Mouse (Mus musculus): ENCODE results near the gene Spsb2. TPM values are rescaled to one million over a fixed set of nuclear protein-coding genes. Genes with fewer than 3 reads are reported as not detected.

Spsb2 gene
- polyA plus RNA-seq, 1 experiment from 2014 or later: 9.1 TPM

DNA sequence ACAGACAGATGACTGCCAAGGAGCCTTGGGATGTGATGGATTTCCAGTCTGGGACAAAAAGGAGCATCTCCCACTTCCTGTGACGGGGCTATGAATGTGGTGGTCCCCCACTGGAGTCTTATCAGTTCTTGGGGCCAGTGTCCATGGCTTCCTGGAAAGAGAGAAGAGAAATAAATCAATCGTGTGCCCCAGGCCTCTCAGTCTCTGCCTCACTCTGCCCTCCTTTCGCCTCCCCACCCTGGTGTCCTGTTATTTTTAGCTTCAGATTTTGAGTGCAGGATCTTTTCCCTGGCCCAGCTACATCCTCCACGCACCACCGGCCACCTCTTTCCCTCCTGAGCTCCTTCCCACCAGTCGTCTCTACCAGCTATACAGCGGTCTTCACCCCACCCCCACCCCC lies 38.4 kb upstream of the Spsb2 start:
- Histone ChIP-seq H3K9me3 (ENCODE audit: control insufficient read depth, low read length) (no peaks in the 10 kb centered on the region), H3K4me2 (ENCODE audit: low read depth, low read length) (peak overlapping the region; percentile 91), H3K27ac (replicated peaks; ENCODE audit: low read depth, low read length) (no peak overlapping the region), H3K36me3 (ENCODE audit: control insufficient read depth, insufficient read depth, low read length) (no peaks in the 10 kb centered on the region), H3K27me3 (replicated peaks; ENCODE audit: control insufficient read depth, insufficient read depth, low read length) (no peaks in the 10 kb centered on the region), H3K4me1 (ENCODE audit: control insufficient read depth, insufficient read depth, low read length) (peaks cover 14% of the 10 kb centered on the region), H3K4me3 (ENCODE audit: low read depth, low read length) (peak overlapping the region; percentile 60), H3K9ac (ENCODE audit: low read depth, low read length) (peak overlapping the region; percentile 69)
- DNase-seq (ENCODE audit: low spot score) (no peak), ATAC-seq (ENCODE audit: low read depth) (no peak)
- 60% methylated on average over 7 of the region's 7 CpGs for WGBS

DNA sequence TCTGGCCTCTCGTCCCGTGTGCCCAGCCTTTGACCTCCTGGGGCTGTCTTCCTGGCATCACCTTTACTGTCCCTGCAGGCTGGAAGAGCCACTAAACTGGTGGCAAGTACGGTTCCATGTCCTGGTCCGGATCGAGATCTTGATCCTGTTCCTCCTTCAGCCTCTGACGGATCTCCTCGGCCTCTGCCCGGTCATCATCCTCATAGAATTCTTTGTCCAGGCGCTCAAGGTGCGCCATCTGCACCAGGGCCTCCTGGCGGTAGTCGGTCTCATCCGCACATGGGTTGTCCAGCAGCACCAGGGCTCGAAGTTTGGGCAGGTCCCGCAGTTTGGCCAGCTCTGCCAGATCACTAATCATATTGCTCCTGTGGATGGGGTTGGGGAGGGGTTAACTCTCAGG lies 38.0 kb upstream of the Spsb2 start:
- Histone ChIP-seq H3K4me1 (ENCODE audit: control insufficient read depth, insufficient read depth, low read length) (peaks cover 14% of the 10 kb centered on the region), H3K9ac (ENCODE audit: low read depth, low read length) (no peak overlapping the region), H3K27me3 (replicated peaks; ENCODE audit: control insufficient read depth, insufficient read depth, low read length) (no peaks in the 10 kb centered on the region), H3K9me3 (ENCODE audit: control insufficient read depth, low read length) (no peaks in the 10 kb centered on the region), H3K27ac (replicated peaks; ENCODE audit: low read depth, low read length) (no peak overlapping the region), H3K4me2 (ENCODE audit: low read depth, low read length) (no peak overlapping the region), H3K36me3 (ENCODE audit: control insufficient read depth, insufficient read depth, low read length) (no peaks in the 10 kb centered on the region), H3K4me3 (ENCODE audit: low read depth, low read length) (no peak overlapping the region)
- ATAC-seq (ENCODE audit: low read depth) (no peak), DNase-seq (ENCODE audit: low spot score) (no peak)
- 84% methylated on average over 15 of the region's 15 CpGs for WGBS

DNA sequence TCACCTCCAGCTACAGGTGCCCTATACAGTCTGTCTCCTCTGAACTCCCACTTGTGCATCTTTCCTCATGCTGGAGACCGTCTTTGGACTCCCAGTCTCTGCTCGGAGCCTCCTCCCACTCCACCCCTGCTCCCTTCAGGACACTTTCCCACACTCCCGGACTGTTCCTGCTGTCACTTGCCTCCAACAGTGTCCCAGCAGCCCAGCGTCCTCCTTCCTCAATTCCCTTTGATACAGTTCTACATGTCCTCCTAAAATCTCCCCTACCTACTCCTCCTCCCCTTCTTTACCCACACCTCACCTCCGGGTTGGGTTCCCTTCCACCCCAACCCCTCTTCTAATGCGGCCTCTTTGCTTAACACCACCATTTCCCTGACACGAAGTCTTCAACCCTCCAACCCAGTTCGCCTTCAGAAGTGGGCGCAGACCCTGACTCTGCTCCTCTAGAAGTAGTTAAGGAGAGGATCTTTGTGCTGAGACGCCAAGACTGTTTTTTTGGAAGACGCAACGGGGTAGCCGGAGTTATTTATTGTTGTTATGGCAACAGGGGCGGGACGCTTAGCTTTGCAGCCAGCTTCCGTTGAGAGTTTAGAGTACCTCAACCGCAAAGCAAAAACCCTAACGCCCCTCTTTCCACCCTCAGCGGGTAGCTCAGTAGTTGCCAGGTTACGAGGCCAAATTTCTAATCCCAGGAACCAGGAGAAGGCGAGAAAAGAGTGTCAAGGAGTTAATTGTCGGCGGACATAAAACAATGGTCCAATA lies 29.1 kb upstream of the Spsb2 start, which contains the start of gene Lrrc23:
Lrrc23 (minus strand) TSS at position 506 of the 762 bp plus-strand sequence.
- peak; percentile 73 for ATAC-seq (ENCODE audit: low read depth)
- Histone ChIP-seq H3K27ac (replicated peaks; ENCODE audit: low read depth, low read length) (no peak within 1 kb of the TSS), H3K36me3 (ENCODE audit: control insufficient read depth, insufficient read depth, low read length) (no peaks in the 10 kb centered on the region), H3K4me2 (ENCODE audit: low read depth, low read length) (peak within 1 kb of the TSS; percentile 80), H3K4me3 (ENCODE audit: low read depth, low read length) (peak within 1 kb of the TSS; percentile 30), H3K27me3 (replicated peaks; ENCODE audit: control insufficient read depth, insufficient read depth, low read length) (no peaks in the 10 kb centered on the region), H3K9me3 (ENCODE audit: control insufficient read depth, low read length) (no peaks in the 10 kb centered on the region), H3K9ac (ENCODE audit: low read depth, low read length) (peak within 1 kb of the TSS; percentile 52), H3K4me1 (ENCODE audit: control insufficient read depth, insufficient read depth, low read length) (peaks cover 17% of the 10 kb centered on the region)
- peak; percentile 88 for DNase-seq (ENCODE audit: low spot score)
- WGBS: 2% methylated on average over 23 of the region's 23 CpGs

DNA sequence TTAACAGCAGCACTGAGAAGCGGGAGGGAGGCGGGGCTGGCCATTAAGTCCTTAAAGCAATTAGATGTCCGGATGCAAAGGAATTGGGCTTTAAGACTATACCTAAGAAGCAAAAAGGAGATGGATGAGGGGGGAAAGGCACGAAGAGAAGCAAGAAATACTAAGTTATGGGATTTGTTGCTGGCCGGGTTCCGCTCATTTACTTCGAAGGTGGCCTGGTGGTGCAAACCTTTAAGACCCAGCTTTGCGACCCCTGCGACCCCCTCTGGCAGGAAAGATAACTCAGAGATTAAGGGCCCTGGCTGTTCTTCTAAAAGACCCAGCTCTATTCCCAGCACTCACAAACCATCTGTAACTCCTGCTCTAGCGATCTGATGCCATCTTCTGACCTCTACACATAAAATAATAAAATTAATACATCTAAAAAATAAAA lies 28.5 kb upstream of the Spsb2 start:
- H3K4me2 ChIP-seq (ENCODE audit: low read depth, low read length): peak overlapping the region; percentile 80
- WGBS: 4% methylated on average over 10 of the region's 10 CpGs
- H3K27ac ChIP-seq (replicated peaks; ENCODE audit: low read depth, low read length): no peak overlapping the region
- ATAC-seq (ENCODE audit: low read depth) (no peak), DNase-seq (ENCODE audit: low spot score) (no peak)
- no peaks in the 10 kb centered on the region for H3K27me3 ChIP-seq (replicated peaks; ENCODE audit: control insufficient read depth, insufficient read depth, low read length)
- H3K9ac ChIP-seq (ENCODE audit: low read depth, low read length): peak overlapping the region; percentile 52
- H3K36me3 ChIP-seq (ENCODE audit: control insufficient read depth, insufficient read depth, low read length): no peaks in the 10 kb centered on the region
- no peaks in the 10 kb centered on the region for H3K9me3 ChIP-seq (ENCODE audit: control insufficient read depth, low read length)
- H3K4me3 ChIP-seq (ENCODE audit: low read depth, low read length): peak overlapping the region; percentile 30
- H3K4me1 ChIP-seq (ENCODE audit: control insufficient read depth, insufficient read depth, low read length): peaks cover 17% of the 10 kb centered on the region

DNA sequence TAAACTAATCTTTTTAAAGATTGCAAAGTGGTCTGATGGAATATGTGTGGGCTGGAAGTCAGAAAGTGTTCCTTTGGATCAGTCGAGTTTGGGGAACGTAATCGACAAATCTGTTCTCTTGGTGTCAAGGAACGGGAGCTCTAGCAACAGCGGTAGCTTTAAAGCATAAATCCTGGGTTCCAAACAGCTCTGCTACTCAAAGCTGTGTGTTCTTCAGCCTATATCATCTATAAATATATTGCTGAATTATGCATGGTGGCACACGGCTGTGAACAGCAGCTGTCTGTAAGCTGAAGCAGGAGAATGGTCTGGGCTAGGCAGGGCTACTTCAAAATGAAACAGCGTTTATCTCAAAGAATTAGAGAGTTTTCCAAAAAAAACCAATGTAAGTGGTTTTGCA lies 27.5 kb upstream of the Spsb2 start:
- Histone ChIP-seq H3K36me3 (ENCODE audit: control insufficient read depth, insufficient read depth, low read length) (no peaks in the 10 kb centered on the region), H3K27me3 (replicated peaks; ENCODE audit: control insufficient read depth, insufficient read depth, low read length) (no peaks in the 10 kb centered on the region), H3K4me1 (ENCODE audit: control insufficient read depth, insufficient read depth, low read length) (peaks cover 17% of the 10 kb centered on the region), H3K27ac (replicated peaks; ENCODE audit: low read depth, low read length) (no peak overlapping the region), H3K4me2 (ENCODE audit: low read depth, low read length) (no peak overlapping the region), H3K4me3 (ENCODE audit: low read depth, low read length) (no peak overlapping the region), H3K9me3 (ENCODE audit: control insufficient read depth, low read length) (no peaks in the 10 kb centered on the region), H3K9ac (ENCODE audit: low read depth, low read length) (no peak overlapping the region)
- DNase-seq (ENCODE audit: low spot score) (no peak), ATAC-seq (ENCODE audit: low read depth) (no peak)
- WGBS: 87% methylated on average over 7 of the region's 7 CpGs

DNA sequence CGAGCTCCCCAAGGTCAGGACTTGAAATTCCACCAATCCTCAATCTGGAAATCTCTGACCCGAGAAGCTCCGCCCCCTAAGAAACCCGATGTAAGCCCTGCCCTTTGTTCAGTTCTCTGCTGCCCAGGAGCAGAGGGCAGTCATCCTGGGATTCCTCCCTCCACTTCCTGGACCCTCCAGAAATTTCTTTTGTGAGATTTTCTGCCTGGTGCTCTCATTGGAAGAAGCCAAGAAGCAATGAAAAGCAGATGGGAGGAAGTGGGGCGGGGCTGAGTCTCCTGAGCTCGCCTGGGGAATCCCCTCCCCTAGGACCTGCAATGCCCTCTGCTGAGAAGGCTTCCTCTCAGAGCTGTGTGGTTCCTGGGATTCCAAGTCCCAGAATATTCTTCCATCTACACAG lies 26.0 kb upstream of the Spsb2 start:
- H3K27ac ChIP-seq (replicated peaks; ENCODE audit: low read depth, low read length): peak overlapping the region; percentile 65
- 15% methylated on average over 6 of the region's 6 CpGs for WGBS
- no peak overlapping the region for H3K9ac ChIP-seq (ENCODE audit: low read depth, low read length)
- peaks cover 17% of the 10 kb centered on the region for H3K4me1 ChIP-seq (ENCODE audit: control insufficient read depth, insufficient read depth, low read length)
- H3K36me3 ChIP-seq (ENCODE audit: control insufficient read depth, insufficient read depth, low read length): no peaks in the 10 kb centered on the region
- no peaks in the 10 kb centered on the region for H3K27me3 ChIP-seq (replicated peaks; ENCODE audit: control insufficient read depth, insufficient read depth, low read length)
- no peak; the same call in 1 of the 2 replicates for ATAC-seq (ENCODE audit: low read depth)
- H3K4me3 ChIP-seq (ENCODE audit: low read depth, low read length): peak overlapping the region; percentile 21; the same call in 1 of the 2 replicates
- peak; percentile 81 for DNase-seq (ENCODE audit: low spot score)
- H3K9me3 ChIP-seq (ENCODE audit: control insufficient read depth, low read length): no peaks in the 10 kb centered on the region
- H3K4me2 ChIP-seq (ENCODE audit: low read depth, low read length): peak overlapping the region; percentile 37

DNA sequence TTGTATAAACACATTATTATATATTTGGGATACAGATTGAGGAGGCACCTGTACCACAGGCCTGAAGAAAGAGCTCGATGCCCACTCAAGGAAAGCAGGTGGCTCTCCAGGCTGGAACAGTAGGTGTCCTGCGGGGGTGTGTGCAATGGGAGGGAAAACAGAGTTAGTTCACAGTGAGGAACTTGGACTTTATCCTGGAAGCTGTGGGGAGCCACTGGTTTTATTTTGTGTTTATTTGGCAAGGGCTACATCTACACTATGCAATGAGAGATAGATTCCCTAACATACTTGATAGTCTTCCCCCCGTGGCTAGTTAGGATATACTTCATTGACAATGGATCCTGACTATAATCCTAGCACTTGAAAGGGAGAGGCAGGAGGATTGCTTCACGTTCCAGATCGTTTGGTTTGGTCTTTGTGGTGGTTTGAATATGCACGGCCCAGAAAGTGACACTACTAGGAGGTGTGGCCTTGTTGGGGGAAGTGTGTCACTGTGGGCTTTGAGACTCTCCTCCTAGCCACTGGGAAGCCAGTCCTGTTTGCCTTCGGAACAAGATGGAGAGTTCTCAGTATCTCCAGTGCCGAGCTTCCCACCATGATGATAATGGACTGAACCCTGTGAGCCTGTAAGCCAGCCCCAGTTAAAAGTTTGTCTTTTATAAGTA lies 21.6 kb upstream of the Spsb2 start:
- H3K27ac ChIP-seq (replicated peaks; ENCODE audit: low read depth, low read length): no peak overlapping the region
- WGBS: 54% methylated on average over 8 of the region's 8 CpGs
- H3K4me3 ChIP-seq (ENCODE audit: low read depth, low read length): no peak overlapping the region
- H3K4me1 ChIP-seq (ENCODE audit: control insufficient read depth, insufficient read depth, low read length): peaks cover 5% of the 10 kb centered on the region; the same call in 1 of the 2 replicates
- no peak for DNase-seq (ENCODE audit: low spot score)
- H3K4me2 ChIP-seq (ENCODE audit: low read depth, low read length): no peak overlapping the region
- H3K9me3 ChIP-seq (ENCODE audit: control insufficient read depth, low read length): no peaks in the 10 kb centered on the region
- no peaks in the 10 kb centered on the region for H3K36me3 ChIP-seq (ENCODE audit: control insufficient read depth, insufficient read depth, low read length)
- H3K9ac ChIP-seq (ENCODE audit: low read depth, low read length): no peak overlapping the region
- no peak for ATAC-seq (ENCODE audit: low read depth)
- H3K27me3 ChIP-seq (replicated peaks; ENCODE audit: control insufficient read depth, insufficient read depth, low read length): no peaks in the 10 kb centered on the region

DNA sequence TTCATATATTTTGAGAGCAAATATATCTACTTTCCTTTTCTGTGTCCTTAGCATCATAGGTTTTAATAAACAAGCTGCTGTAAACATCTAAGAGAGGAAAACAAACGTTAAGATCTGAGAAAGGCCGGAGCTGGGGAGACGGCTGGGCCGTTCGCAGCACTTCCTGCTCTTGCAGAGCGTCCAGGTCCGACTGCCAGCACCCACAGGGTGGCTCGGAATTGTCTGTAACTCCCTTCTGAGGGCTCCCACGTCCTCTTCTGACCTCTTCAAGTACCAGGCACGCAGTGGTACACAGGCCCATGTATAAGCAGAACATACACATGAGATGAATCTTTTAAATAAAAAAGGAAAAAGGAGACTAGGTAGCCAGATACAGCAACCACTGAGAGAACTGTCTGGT lies 20.7 kb upstream of the Spsb2 start:
- WGBS: 74% methylated on average over 10 of the region's 10 CpGs
- Histone ChIP-seq H3K9me3 (ENCODE audit: control insufficient read depth, low read length) (no peaks in the 10 kb centered on the region), H3K36me3 (ENCODE audit: control insufficient read depth, insufficient read depth, low read length) (no peaks in the 10 kb centered on the region), H3K9ac (ENCODE audit: low read depth, low read length) (no peak overlapping the region), H3K27ac (replicated peaks; ENCODE audit: low read depth, low read length) (no peak overlapping the region), H3K4me1 (ENCODE audit: control insufficient read depth, insufficient read depth, low read length) (no peaks in the 10 kb centered on the region), H3K4me3 (ENCODE audit: low read depth, low read length) (no peak overlapping the region), H3K27me3 (replicated peaks; ENCODE audit: control insufficient read depth, insufficient read depth, low read length) (no peaks in the 10 kb centered on the region), H3K4me2 (ENCODE audit: low read depth, low read length) (no peak overlapping the region)
- no peak for ATAC-seq (ENCODE audit: low read depth)
- DNase-seq (ENCODE audit: low spot score): no peak
